Mouse (Mus musculus) thymus, adult 2 months (tissue): ENCODE measurements around the gene Pros1. TPM values are rescaled to one million over a fixed set of nuclear protein-coding genes. Genes with fewer than 3 reads are reported as not detected.

ENCODE experiments used
- DNase-seq: peaks from one replicate; pipeline ENCODE4 v3.0.0; 2021
- H3K27ac ChIP-seq: fragments of 200-500 bp; 2 replicates; pipeline ENCODE4 v1.5.1; 2012; ENCODE audit warnings: low read length, control low read depth; ENCODE audit not compliant: control insufficient read depth, insufficient read depth
- H3K27me3 ChIP-seq: fragments of 200-500 bp; 2 replicates; pipeline ENCODE4 v1.6.1; 2012; ENCODE audit warnings: mild to moderate bottlenecking, low read length, moderate library complexity, mixed read lengths; ENCODE audit not compliant: control insufficient read depth, insufficient read depth
- H3K36me3 ChIP-seq: fragments of 200-500 bp; 2 replicates; pipeline ENCODE4 v1.6.1; 2012; ENCODE audit warnings: mild to moderate bottlenecking, low read length, moderate library complexity; ENCODE audit not compliant: control insufficient read depth, insufficient read depth
- H3K4me1 ChIP-seq: fragments of 200-500 bp; replicated peaks from 2 replicates; pipeline ENCODE4 v1.6.1; 2012; ENCODE audit warnings: low read length; ENCODE audit not compliant: control insufficient read depth, insufficient read depth
- H3K4me3 ChIP-seq: fragments of 200-500 bp; 2 replicates; pipeline ENCODE4 v1.5.1; 2012; ENCODE audit warnings: mild to moderate bottlenecking, low read length, control low read depth, moderate library complexity; ENCODE audit not compliant: control insufficient read depth, insufficient read depth
- CTCF ChIP-seq: fragments of 200-500 bp; IDR thresholded peaks from 2 replicates; pipeline ENCODE4 v1.5.1; 2012; ENCODE audit warnings: mild to moderate bottlenecking, control low read depth, low read length, moderate library complexity, borderline replicate concordance; ENCODE audit not compliant: control insufficient read depth, poor library complexity, insufficient read depth; ENCODE audit errors: extremely low read depth
- POLR2A ChIP-seq: fragments of 200-500 bp; IDR thresholded peaks from 2 replicates; pipeline ENCODE4 v1.6.1; 2012; ENCODE audit warnings: mild to moderate bottlenecking, low read length, control low read depth, moderate library complexity; ENCODE audit not compliant: control insufficient read depth, poor library complexity, insufficient read depth; ENCODE audit errors: extremely low read depth
- WGBS: fragments of 180-500 bp; shearing (Covaris S2); methylation state at CpG from one replicate; pipeline ENCODE4 v1.1.7; 2018; 5-methylcytosine and 5-hydroxymethylcytosine counted together
- polyA plus RNA-seq: library from polyadenylated mRNA; depleted of rRNA; stranded (reverse); fragments of >200 nt; gene quantifications from 2 replicates; pipeline ENCODE4 v1.2.3, GENCODE M21; 2012; rRNA removed

The Pros1 gene
- 2.1 and 2.8 TPM in 2 replicates for polyA plus RNA-seq

DNA sequence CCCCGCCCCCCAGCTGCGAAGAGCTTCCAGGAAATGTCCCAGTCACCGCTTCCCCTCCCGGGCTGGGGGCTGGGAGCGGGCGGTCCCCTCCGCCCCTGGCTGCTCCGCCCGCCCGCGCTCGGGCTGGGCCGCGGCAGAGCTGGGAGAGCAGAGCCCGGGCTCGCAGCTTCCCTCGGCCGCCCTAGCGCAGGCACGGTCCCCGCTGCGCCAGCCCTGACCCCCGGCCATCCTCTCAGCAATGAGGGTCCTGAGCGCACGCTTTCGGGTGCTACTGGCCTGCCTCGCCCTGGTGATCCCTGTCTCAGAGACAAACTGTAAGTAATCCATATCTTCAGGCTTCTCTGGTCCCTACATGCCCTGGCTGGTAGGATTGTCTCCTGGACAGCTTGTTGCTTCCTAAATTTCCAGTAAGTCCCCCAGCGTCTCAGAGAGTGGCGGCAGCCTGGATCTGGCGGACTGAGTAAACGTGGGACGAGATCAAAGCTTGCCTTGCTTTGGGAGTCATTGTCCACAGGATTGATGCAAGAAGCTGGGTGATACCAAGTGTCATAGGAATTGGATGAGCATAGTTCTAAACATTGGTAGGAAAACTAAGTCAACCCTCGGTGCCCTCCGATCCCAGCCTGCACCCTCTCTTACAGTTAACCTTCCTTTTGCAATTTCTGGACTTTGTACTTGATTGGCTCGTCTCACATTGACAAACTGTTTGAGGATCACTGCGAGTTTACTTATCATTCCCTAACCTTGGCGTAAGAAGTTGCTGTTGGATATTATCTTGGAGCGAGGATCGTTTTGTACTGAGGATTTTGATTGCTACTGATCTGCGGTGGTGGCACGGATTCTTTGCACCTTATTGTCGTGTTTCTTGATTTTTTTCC lies at the start of gene Pros1:
Pros1 (plus strand) TSS at position 117 of the 878 bp plus-strand sequence.
- DNase-seq, result peak; percentile 33
- TF ChIP-seq CTCF (no peak), POLR2A (no peak)
- peak within 1 kb of the TSS; percentile 44 for H3K4me3 ChIP-seq
- H3K4me1 ChIP-seq, result peaks cover 6% of the 10 kb centered on the region; the same call in 1 of the 2 replicates
- no peaks in the 10 kb centered on the region for H3K36me3 ChIP-seq
- no peaks in the 10 kb centered on the region for H3K27me3 ChIP-seq
- H3K27ac ChIP-seq, result no peak within 1 kb of the TSS
- 16% methylated on average over 41 of the region's 42 CpGs for WGBS

DNA sequence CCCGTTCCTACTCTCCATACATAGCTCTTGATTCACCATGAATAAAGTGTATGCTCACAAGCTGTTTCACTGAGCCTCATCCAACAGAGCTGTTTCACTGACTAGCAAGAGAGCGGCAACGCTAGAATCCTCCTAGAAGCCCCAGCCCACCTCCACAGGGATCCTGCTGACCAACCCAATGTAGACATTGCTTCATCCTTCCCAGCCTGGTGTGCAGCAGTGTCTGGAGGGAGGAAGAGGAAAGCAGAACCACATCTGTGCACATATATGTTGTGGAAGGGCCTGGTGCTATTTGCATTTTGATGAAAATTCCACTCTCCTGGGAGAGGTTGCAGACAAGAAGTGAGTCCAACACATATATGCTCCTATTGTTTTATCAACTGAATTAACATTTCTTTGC lies 49.5 kb upstream of the Pros1 start:
- 98% methylated on average over 3 of the region's 3 CpGs for WGBS
- H3K4me3 ChIP-seq, result no peak overlapping the region
- peaks cover 11% of the 10 kb centered on the region for H3K4me1 ChIP-seq
- H3K36me3 ChIP-seq, result 0 out of 2 replicates have a peak, but pooled peaks cover 7% of the 10 kb centered on the region
- no peak for DNase-seq
- TF ChIP-seq POLR2A (no peak), CTCF (no peak)
- no peak overlapping the region for H3K27ac ChIP-seq
- no peaks in the 10 kb centered on the region for H3K27me3 ChIP-seq

DNA sequence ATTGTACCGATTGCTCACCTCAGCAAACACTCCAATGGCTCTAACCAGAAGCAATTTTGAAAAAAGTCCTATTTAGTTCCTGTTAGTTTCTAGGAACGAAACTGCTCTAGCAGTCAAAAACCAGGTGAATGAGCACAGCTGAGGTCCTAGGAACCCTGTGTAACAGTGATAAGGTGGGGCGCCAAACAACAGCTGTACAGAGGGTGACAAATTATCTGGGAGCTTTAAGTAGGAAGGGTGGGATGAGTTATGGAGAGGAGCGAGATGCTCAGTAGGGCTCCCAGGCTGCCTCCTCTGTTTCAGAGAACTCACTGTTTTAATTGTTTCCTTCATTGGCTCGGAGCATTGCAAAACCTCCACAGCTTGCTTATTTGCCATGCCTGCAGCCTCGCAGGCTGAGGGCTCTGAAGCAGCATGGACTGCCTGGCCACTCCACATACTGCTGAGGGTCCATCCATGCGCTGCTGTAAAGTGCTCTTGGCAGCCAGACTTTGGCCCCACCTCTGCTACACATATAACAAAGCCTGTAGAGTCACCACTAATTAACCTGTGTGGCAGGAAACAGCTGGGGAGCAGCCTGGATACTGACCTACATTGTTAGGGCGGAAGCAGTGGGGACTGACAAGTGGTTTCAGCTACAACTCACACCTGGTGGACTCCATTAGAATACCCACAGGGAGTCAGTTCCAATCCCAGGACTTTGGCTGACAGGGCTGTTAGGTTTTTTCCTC lies 46.7 kb upstream of the Pros1 start:
- 0 out of 2 replicates have a peak, but pooled peaks cover 7% of the 10 kb centered on the region for H3K36me3 ChIP-seq
- peak; percentile 13 for DNase-seq
- H3K27ac ChIP-seq, result peak overlapping the region; percentile 96
- peaks cover 11% of the 10 kb centered on the region for H3K4me1 ChIP-seq
- H3K27me3 ChIP-seq, result no peaks in the 10 kb centered on the region
- TF ChIP-seq POLR2A, result no peak
- TF ChIP-seq CTCF, result no peak
- WGBS, result 74% methylated on average over 8 of the region's 8 CpGs
- 0 out of 2 replicates have a peak overlapping the region, but pooled peaks have one; percentile 26 for H3K4me3 ChIP-seq

DNA sequence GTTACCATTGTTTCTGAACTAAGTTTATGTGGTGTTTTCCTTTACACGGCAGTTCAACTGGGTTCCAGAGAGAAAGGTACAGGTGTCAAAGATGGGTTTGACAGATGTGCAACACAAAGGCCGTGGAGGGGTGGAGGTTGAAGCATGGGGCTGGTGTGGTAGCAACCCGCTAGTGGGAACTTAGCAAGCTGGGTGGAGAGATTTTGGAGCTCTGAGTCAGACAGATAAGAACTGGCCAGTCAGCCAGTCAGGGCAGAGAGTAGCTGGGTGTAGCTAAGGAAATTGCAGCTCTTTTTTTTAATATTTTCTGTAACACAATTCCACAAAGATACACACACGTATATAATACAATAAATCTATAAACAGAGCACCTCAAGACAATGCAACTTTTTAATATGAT lies 43.3 kb upstream of the Pros1 start:
- H3K4me3 ChIP-seq, result no peak overlapping the region
- DNase-seq, result no peak
- H3K27me3 ChIP-seq, result no peaks in the 10 kb centered on the region
- TF ChIP-seq POLR2A, result no peak
- TF ChIP-seq CTCF, result no peak
- no peaks in the 10 kb centered on the region for H3K36me3 ChIP-seq
- 83% methylated on average over 4 of the region's 4 CpGs for WGBS
- H3K27ac ChIP-seq, result no peak overlapping the region
- H3K4me1 ChIP-seq, result peaks cover 11% of the 10 kb centered on the region

DNA sequence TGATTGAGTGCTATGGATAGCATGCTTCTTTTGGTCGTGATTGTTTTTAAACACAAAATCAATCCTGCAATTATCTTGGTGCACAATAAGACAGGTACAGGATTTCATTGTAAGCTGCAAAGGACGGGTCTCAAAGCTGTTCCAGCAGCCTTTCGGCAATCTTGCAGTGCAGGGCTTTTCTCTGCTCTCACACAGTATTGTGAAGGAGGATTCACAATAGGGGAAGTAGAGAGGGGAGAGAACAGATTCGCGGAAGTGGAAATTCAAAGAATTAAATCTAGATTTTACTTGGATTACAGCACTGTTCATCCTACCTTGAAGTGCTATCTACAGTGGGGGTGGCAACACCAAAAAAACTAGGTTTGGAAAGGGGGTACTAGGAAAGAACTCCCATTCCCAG lies 40.3 kb upstream of the Pros1 start:
- Histone ChIP-seq H3K27me3 (no peaks in the 10 kb centered on the region), H3K27ac (no peak overlapping the region), H3K36me3 (no peaks in the 10 kb centered on the region), H3K4me1 (no peaks in the 10 kb centered on the region; the same call in 1 of the 2 replicates), H3K4me3 (no peak overlapping the region)
- no peak for TF ChIP-seq CTCF
- TF ChIP-seq POLR2A, result no peak
- 95% methylated on average over 5 of the region's 5 CpGs for WGBS
- no peak for DNase-seq

DNA sequence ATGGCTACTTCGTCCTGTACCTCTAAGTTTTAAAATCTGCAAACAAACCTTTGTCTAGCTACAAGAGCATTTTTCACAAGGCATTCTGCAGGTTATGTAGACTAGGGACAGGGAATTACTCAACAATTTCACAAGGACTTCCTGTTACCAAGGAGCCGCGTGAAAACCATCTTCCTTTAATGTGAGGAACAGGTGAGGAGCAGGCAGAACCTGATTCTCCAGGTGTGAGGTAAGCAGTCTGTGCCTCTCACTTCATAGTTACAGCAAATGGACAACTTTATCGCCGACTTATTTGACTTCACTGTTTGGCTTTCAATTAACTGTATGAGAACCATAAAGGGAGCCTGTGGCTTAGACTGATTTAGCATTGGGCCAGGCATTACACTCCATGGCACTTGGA lies 39.6 kb upstream of the Pros1 start, which contains the start of gene Stx19:
Stx19 (plus strand) TSS at position 186 of the 400 bp plus-strand sequence.
- H3K27me3 ChIP-seq, result no peaks in the 10 kb centered on the region
- H3K27ac ChIP-seq, result no peak within 1 kb of the TSS
- no peaks in the 10 kb centered on the region for H3K36me3 ChIP-seq
- H3K4me1 ChIP-seq, result no peaks in the 10 kb centered on the region; the same call in 1 of the 2 replicates
- TF ChIP-seq CTCF (no peak), POLR2A (no peak)
- DNase-seq, result no peak
- no peak within 1 kb of the TSS for H3K4me3 ChIP-seq
- 76% methylated on average over 5 of the region's 5 CpGs for WGBS

DNA sequence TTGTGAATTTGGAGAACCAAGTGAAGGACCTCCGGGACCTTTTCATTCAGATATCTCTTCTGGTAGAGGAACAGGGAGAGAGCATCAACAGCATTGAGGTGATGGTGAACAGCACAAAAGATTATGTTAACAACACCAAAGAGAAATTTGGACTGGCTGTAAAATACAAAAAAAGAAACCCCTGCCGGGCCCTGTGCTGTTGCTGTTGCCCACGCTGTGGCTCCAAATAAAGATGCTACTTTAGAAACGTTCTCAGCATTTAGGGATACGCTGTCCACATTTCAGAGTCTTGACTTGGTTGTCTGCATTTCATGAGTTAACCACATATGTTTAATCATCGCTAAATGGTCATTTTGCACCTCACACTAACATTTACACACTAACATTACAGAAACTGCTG lies 31.6 kb upstream of the Pros1 start:
- WGBS, result 97% methylated on average over 6 of the region's 6 CpGs
- no peak for DNase-seq
- H3K4me1 ChIP-seq, result no peaks in the 10 kb centered on the region
- no peaks in the 10 kb centered on the region for H3K27me3 ChIP-seq
- H3K4me3 ChIP-seq, result no peak overlapping the region
- TF ChIP-seq CTCF (no peak), POLR2A (no peak)
- H3K27ac ChIP-seq, result no peak overlapping the region
- no peaks in the 10 kb centered on the region for H3K36me3 ChIP-seq
